Mouse (Mus musculus) CH12.LX (cell line): ENCODE results near the gene Cfdp1. TPM values are rescaled to one million over a fixed set of nuclear protein-coding genes. Genes with fewer than 3 reads are reported as not detected.

Experiments used
- DNase-seq: peaks from one replicate; pipeline ENCODE4 v3.0.0-alpha.2; 2013; ENCODE audit errors: extremely low read depth
- H3K27ac ChIP-seq: 2 replicates; pipeline ENCODE4 v1.5.1; 2012; ENCODE audit warnings: low read depth, mild to moderate bottlenecking, control low read depth, moderate library complexity; ENCODE audit not compliant: insufficient read depth
- H3K27me3 ChIP-seq: replicated peaks from 2 replicates; pipeline ENCODE3; 2012; ENCODE audit warnings: inconsistent platforms
- H3K36me3 ChIP-seq, 2 experiments: replicated peaks in 1 of 2; 2 replicates each; pipeline versions ENCODE3 to v1.6.1; 2012; ENCODE audit warnings: inconsistent platforms in 1 of 2, low read length in 1 of 2, mild to moderate bottlenecking in 1 of 2, mixed read lengths in 1 of 2, moderate library complexity in 1 of 2; ENCODE audit not compliant: control insufficient read depth in 1 of 2, insufficient read depth in 1 of 2
- H3K4me1 ChIP-seq, 2 experiments: 2 replicates each; pipeline ENCODE4 v1.6.1; 2012; ENCODE audit warnings: inconsistent platforms in 1 of 2, moderate library complexity in 1 of 2; ENCODE audit not compliant: insufficient read depth in 2 of 2, control insufficient read depth in 1 of 2
- H3K4me2 ChIP-seq: 2 replicates; pipeline ENCODE4 v1.6.1; 2012; ENCODE audit warnings: low read depth, mild to moderate bottlenecking, control low read depth; ENCODE audit not compliant: poor library complexity, insufficient read depth, severe bottlenecking
- H3K4me3 ChIP-seq, 3 experiments: fragments of 150-350 bp in 1 of 3; sonication (generic) in 1 of 3; replicated peaks in 1 of 3; 2 replicates each; pipeline versions ENCODE3 to v1.5.1; 2011 to 2012; ENCODE audit warnings: low read depth in 2 of 3, low read length in 2 of 3, mild to moderate bottlenecking in 2 of 3, moderate library complexity in 2 of 3, control low read depth in 1 of 3, improper control_type of control experiment in 1 of 3, inconsistent platforms in 1 of 3, mixed read lengths in 1 of 3; ENCODE audit not compliant: poor library complexity in 1 of 3
- H3K79me2 ChIP-seq: replicated peaks from 2 replicates; pipeline ENCODE4 v1.6.1; 2012; ENCODE audit warnings: mild to moderate bottlenecking, moderate library complexity; ENCODE audit not compliant: control insufficient read depth, poor library complexity, insufficient read depth, severe bottlenecking; ENCODE audit errors: extremely low read depth
- H3K9ac ChIP-seq: 2 replicates; pipeline ENCODE4 v1.6.1; 2012; ENCODE audit warnings: low read depth, mild to moderate bottlenecking, control low read depth, moderate library complexity; ENCODE audit not compliant: insufficient read depth
- H3K9me3 ChIP-seq: replicated peaks from 2 replicates; pipeline ENCODE3; 2012; ENCODE audit warnings: low read length, inconsistent platforms, mixed read lengths
- BHLHE40 ChIP-seq: IDR thresholded peaks from 2 replicates; pipeline ENCODE4 v1.6.1; 2011; ENCODE audit warnings: mild to moderate bottlenecking, low read depth, low read length, improper control_type of control experiment
- CHD1 ChIP-seq: IDR thresholded peaks from 2 replicates; pipeline ENCODE4 v1.6.1; 2012; ENCODE audit warnings: low read depth, low read length, improper control_type of control experiment, inconsistent platforms
- E2F4 ChIP-seq: IDR thresholded peaks from 2 replicates; pipeline ENCODE4 v1.6.1; 2011; ENCODE audit warnings: low read depth, low read length, improper control_type of control experiment; ENCODE audit not compliant: insufficient replicate concordance
- ETS1 ChIP-seq: conservative IDR thresholded peaks from 2 replicates; pipeline ENCODE4 v1.6.1; 2012; ENCODE audit warnings: low read depth, mild to moderate bottlenecking, inconsistent platforms, low read length, improper control_type of control experiment, moderate library complexity
- MAFK ChIP-seq: IDR thresholded peaks from 2 replicates; pipeline ENCODE4 v1.6.1; 2011; ENCODE audit warnings: low read length, improper control_type of control experiment; ENCODE audit not compliant: insufficient replicate concordance
- MEF2A ChIP-seq: IDR thresholded peaks from 2 replicates; pipeline ENCODE4 v1.6.1; 2014; ENCODE audit warnings: low read depth, mild to moderate bottlenecking, inconsistent platforms, low read length, improper control_type of control experiment, borderline replicate concordance
- NRF1 ChIP-seq: IDR thresholded peaks from 2 replicates; pipeline ENCODE4 v1.6.1; 2014; ENCODE audit warnings: low read depth, mild to moderate bottlenecking, inconsistent platforms, low read length, improper control_type of control experiment, moderate library complexity
- POLR2A ChIP-seq: IDR thresholded peaks from 2 replicates; pipeline ENCODE4 v1.6.1; 2011; ENCODE audit warnings: low read depth, mild to moderate bottlenecking, improper control_type of control experiment, low read length
- RAD21 ChIP-seq: IDR thresholded peaks from 2 replicates; pipeline ENCODE4 v1.6.1; 2011; ENCODE audit warnings: low read depth, mild to moderate bottlenecking, low read length, improper control_type of control experiment, moderate library complexity
- SIN3A ChIP-seq: IDR thresholded peaks from 2 replicates; pipeline ENCODE4 v1.6.1; 2012; ENCODE audit warnings: low read length, improper control_type of control experiment, inconsistent platforms
- SMC3 ChIP-seq: IDR thresholded peaks from 2 replicates; pipeline ENCODE4 v1.6.1; 2011; ENCODE audit warnings: low read depth, low read length, improper control_type of control experiment
- TBP ChIP-seq: conservative IDR thresholded peaks from 2 replicates; pipeline ENCODE4 v1.6.1; 2011; ENCODE audit warnings: low read depth, low read length, improper control_type of control experiment
- USF2 ChIP-seq: conservative IDR thresholded peaks from 2 replicates; pipeline ENCODE4 v1.6.1; 2011; ENCODE audit warnings: low read depth, low read length, improper control_type of control experiment
- dilution Hi-C: fragments of 300-500 bp; cut with MboI; formaldehyde crosslinking; loops from 2 replicates; pipeline ENCODE4 v1.14.3; 2020; ENCODE audit warnings: low sequenced_read_pairs; ENCODE audit not compliant: extremely low pct_unique_long_range_greater_than_20kb, extremely low pct_ligation_motif_present
- in situ Hi-C: fragments of 300-500 bp; cut with MboI; formaldehyde crosslinking; loops from 3 replicates; pipeline ENCODE4 v1.14.3; 2019; ENCODE audit warnings: low sequenced_read_pairs, low pct_ligation_motif_present, low pct_unique_long_range_greater_than_20kb, mixed read lengths
- polyA plus RNA-seq: library from polyadenylated mRNA; unstranded; fragments of >175 nt; gene quantifications from 2 replicates; pipeline ENCODE4 v1.2.1, GENCODE M21; 2012; ENCODE audit warnings: low read depth; ENCODE audit not compliant: insufficient read length
- total RNA-seq, 2 experiments: library from RNA; depleted of rRNA; stranded (reverse); fragments of 300-350 nt in 1 of 2; fragments of >200 nt in 1 of 2; gene quantifications; 2 replicates each; pipeline ENCODE4 v1.2.3; 2012 to 2014

The Cfdp1 gene
- total and polyA plus RNA-seq, 3 experiments, result 113 to 210 (median 169) TPM

- Histone ChIP-seq H3K36me3 (no peaks in the 10 kb centered on the region), H3K27ac (no peak overlapping the region), H3K79me2 (no peaks in the 10 kb centered on the region), H3K4me3 (peak overlapping the region; percentile 50 to 77 (median 57)), H3K4me1 (peaks cover 13 to 16% of the 10 kb centered on the region in 2 experiments), H3K27me3 (peaks cover 72% of the 10 kb centered on the region), H3K4me2 (peak overlapping the region; percentile 88), H3K9me3 (no peaks in the 10 kb centered on the region), H3K9ac (peak overlapping the region; percentile 57)
- in situ Hi-C loops (loop anchor here (10.0 kb wide), 1 partner anchor 103 kb away; no protein-coding TSS in a partner anchor), dilution Hi-C loops (no loop called here)
- DNase-seq, result no peak
- no peak for TF ChIP-seq MAFK
- TF ChIP-seq POLR2A, result no peak
- no peak for TF ChIP-seq USF2
- TF ChIP-seq SIN3A, result 0 out of 2 replicates have a peak, but pooled peaks have one; percentile 35
- TF ChIP-seq NRF1, result no peak
Observed at GRCm38 (mm10) chr8:111731231-111731977, 122.7 kb downstream of the Cfdp1 start.

GRCm38 (mm10) chr8:111729233-111730170, 124.6 kb downstream of the Cfdp1 start:
- DNase-seq, result no peak
- Histone ChIP-seq H3K36me3 (no peaks in the 10 kb centered on the region), H3K9me3 (no peaks in the 10 kb centered on the region), H3K4me3 (no peak overlapping the region), H3K4me2 (no peak overlapping the region), H3K4me1 (peaks cover 18 to 22% of the 10 kb centered on the region in 2 experiments), H3K79me2 (no peaks in the 10 kb centered on the region), H3K27ac (no peak overlapping the region), H3K9ac (no peak overlapping the region), H3K27me3 (peaks cover 53% of the 10 kb centered on the region)
- in situ Hi-C loops (loop anchor here (10.0 kb wide), 1 partner anchor 105 kb away; no protein-coding TSS in a partner anchor), dilution Hi-C loops (no loop called here)
- no peak for TF ChIP-seq TBP
- no peak for TF ChIP-seq MEF2A
- no peak for TF ChIP-seq MAFK
- no peak for TF ChIP-seq BHLHE40
- TF ChIP-seq SMC3, result no peak
- no peak for TF ChIP-seq ETS1
- no peak for TF ChIP-seq RAD21
- no peak for TF ChIP-seq CHD1
- no peak for TF ChIP-seq E2F4
- TF ChIP-seq SIN3A, result no peak
